Mouse (Mus musculus) spleen, postnatal 4 days (tissue): Measurements from ENCODE around the gene Defb48.

Experiments used
- DNase-seq, 2 experiments: peaks; one replicate each; pipeline ENCODE4 v3.0.0; 2022; ENCODE audit warnings: low spot score in 2 of 2

Gene Defb48

GRCm38 (mm10) chr14:62935361-62935760, 48.9 kb downstream of the Defb48 start:
- DNase-seq: no peak

- no peak for DNase-seq
Observed at GRCm38 (mm10) chr14:62928101-62928541, 56.2 kb downstream of the Defb48 start.
